Mouse (Mus musculus) bone marrow, adult 2 months (tissue): ENCODE data around the gene Pkd1.

Experiments
- CTCF ChIP-seq: fragments of 200-500 bp; IDR thresholded peaks from 2 replicates; pipeline ENCODE4 v1.5.1; 2011; ENCODE audit warnings: low read length, control low read depth; ENCODE audit not compliant: control insufficient read depth, insufficient read depth
- POLR2A ChIP-seq: fragments of 200-500 bp; IDR thresholded peaks from 2 replicates; pipeline ENCODE4 v1.6.1; 2011; ENCODE audit warnings: low read depth, mild to moderate bottlenecking, control low read depth, low read length, borderline replicate concordance; ENCODE audit not compliant: control insufficient read depth

DNA sequence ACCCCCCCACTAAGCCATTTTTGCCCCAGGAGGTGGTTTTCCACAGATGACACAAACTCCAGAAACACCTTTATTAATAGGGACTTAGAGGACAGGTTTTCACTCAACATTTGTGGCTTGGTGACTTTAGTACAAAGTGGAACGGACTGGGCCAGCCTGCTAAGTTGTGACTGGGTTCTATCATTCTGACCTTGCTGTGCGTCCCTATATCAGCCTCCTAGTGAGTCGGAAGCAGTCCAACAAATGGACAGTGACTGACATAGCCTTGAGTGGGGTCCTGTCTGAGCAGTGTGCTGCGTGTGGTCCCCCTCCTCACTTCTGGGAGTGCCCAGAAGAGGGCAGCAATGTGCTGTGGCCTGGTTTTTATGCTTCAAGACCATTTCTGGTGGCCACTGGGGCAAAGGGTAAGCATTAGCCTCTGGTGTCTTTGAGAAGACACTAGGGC, 20.6 kb upstream of the Pkd1 start:
- peak; percentile 84 for TF ChIP-seq CTCF
- no peak for TF ChIP-seq POLR2A
